Mouse (Mus musculus): ENCODE results near the gene Paqr9. TPM values are rescaled to one million over a fixed set of nuclear protein-coding genes. Genes with fewer than 3 reads are reported as not detected.

Gene Paqr9
- polyA plus RNA-seq, 1 experiment = not detected

GRCm38 (mm10) chr9:95542475-95542874, 17.0 kb upstream of the Paqr9 start:
- H3K27ac ChIP-seq (ENCODE audit: insufficient read depth, low read depth, low read length) = no peak overlapping the region
- no peak for TF ChIP-seq CTCF (IDR thresholded peaks at IDR 0.05; ENCODE audit: low read depth, low read length)
- no peak for TF ChIP-seq POLR2A (IDR thresholded peaks at IDR 0.05; ENCODE audit: borderline replicate concordance, low read depth, low read length)
- H3K4me1 ChIP-seq (ENCODE audit: control insufficient read depth, insufficient read depth, low read length) = peaks cover 3% of the 10 kb centered on the region; the same call in 1 of the 2 replicates
- no peak overlapping the region for H3K4me3 ChIP-seq (ENCODE audit: insufficient read depth, low read length)

GRCm38 (mm10) chr9:95544598-95544997, 14.9 kb upstream of the Paqr9 start:
- TF ChIP-seq POLR2A (IDR thresholded peaks at IDR 0.05; ENCODE audit: borderline replicate concordance, low read depth, low read length) (no peak), CTCF (IDR thresholded peaks at IDR 0.05; ENCODE audit: low read depth, low read length) (no peak)
- Histone ChIP-seq H3K4me3 (ENCODE audit: insufficient read depth, low read length) (no peak overlapping the region), H3K4me1 (ENCODE audit: control insufficient read depth, insufficient read depth, low read length) (peaks cover 3% of the 10 kb centered on the region; the same call in 1 of the 2 replicates), H3K27ac (ENCODE audit: insufficient read depth, low read depth, low read length) (no peak overlapping the region)

- no peak overlapping the region for H3K4me3 ChIP-seq (ENCODE audit: insufficient read depth, low read length)
- no peak overlapping the region for H3K27ac ChIP-seq (ENCODE audit: insufficient read depth, low read depth, low read length)
- TF ChIP-seq POLR2A (IDR thresholded peaks at IDR 0.05; ENCODE audit: borderline replicate concordance, low read depth, low read length) = no peak
- no peak for TF ChIP-seq CTCF (IDR thresholded peaks at IDR 0.05; ENCODE audit: low read depth, low read length)
- H3K4me1 ChIP-seq (ENCODE audit: control insufficient read depth, insufficient read depth, low read length) = peaks cover 3% of the 10 kb centered on the region; the same call in 1 of the 2 replicates
These were observed 12.8 kb upstream of the Paqr9 start for GRCm38 (mm10) chr9:95546679-95547078.

GRCm38 (mm10) chr9:95549626-95550411, 9.6 kb upstream of the Paqr9 start:
- TF ChIP-seq CTCF (IDR thresholded peaks at IDR 0.05; ENCODE audit: low read depth, low read length) (no peak), POLR2A (IDR thresholded peaks at IDR 0.05; ENCODE audit: borderline replicate concordance, low read depth, low read length) (no peak)
- peaks cover 3% of the 10 kb centered on the region; the same call in 1 of the 2 replicates for H3K4me1 ChIP-seq (ENCODE audit: control insufficient read depth, insufficient read depth, low read length)
- no peak overlapping the region for H3K27ac ChIP-seq (ENCODE audit: insufficient read depth, low read depth, low read length)
- H3K4me3 ChIP-seq (ENCODE audit: insufficient read depth, low read length) = no peak overlapping the region

- Histone ChIP-seq H3K27ac (ENCODE audit: insufficient read depth, low read depth, low read length) (no peak overlapping the region), H3K4me1 (ENCODE audit: control insufficient read depth, insufficient read depth, low read length) (peaks cover 3% of the 10 kb centered on the region; the same call in 1 of the 2 replicates), H3K4me3 (ENCODE audit: insufficient read depth, low read length) (no peak overlapping the region)
- no peak for TF ChIP-seq CTCF (IDR thresholded peaks at IDR 0.05; ENCODE audit: low read depth, low read length)
- TF ChIP-seq POLR2A (IDR thresholded peaks at IDR 0.05; ENCODE audit: borderline replicate concordance, low read depth, low read length) = no peak
These were observed 8.3 kb upstream of the Paqr9 start for GRCm38 (mm10) chr9:95550856-95551774.

- TF ChIP-seq POLR2A (IDR thresholded peaks at IDR 0.05; ENCODE audit: borderline replicate concordance, low read depth, low read length) (no peak), CTCF (IDR thresholded peaks at IDR 0.05; ENCODE audit: low read depth, low read length) (no peak)
- H3K4me3 ChIP-seq (ENCODE audit: insufficient read depth, low read length) = no peak overlapping the region
- no peaks in the 10 kb centered on the region for H3K4me1 ChIP-seq (ENCODE audit: control insufficient read depth, insufficient read depth, low read length)
- H3K27ac ChIP-seq (ENCODE audit: insufficient read depth, low read depth, low read length) = no peak overlapping the region
These were observed 7.2 kb upstream of the Paqr9 start for GRCm38 (mm10) chr9:95552175-95552705.

GRCm38 (mm10) chr9:95554231-95555221, 4.9 kb upstream of the Paqr9 start:
- no peak overlapping the region for H3K4me3 ChIP-seq (ENCODE audit: insufficient read depth, low read length)
- no peaks in the 10 kb centered on the region for H3K4me1 ChIP-seq (ENCODE audit: control insufficient read depth, insufficient read depth, low read length)
- H3K27ac ChIP-seq (ENCODE audit: insufficient read depth, low read depth, low read length) = no peak overlapping the region
- TF ChIP-seq CTCF (IDR thresholded peaks at IDR 0.05; ENCODE audit: low read depth, low read length) (no peak), POLR2A (IDR thresholded peaks at IDR 0.05; ENCODE audit: borderline replicate concordance, low read depth, low read length) (no peak)

- Histone ChIP-seq H3K4me1 (ENCODE audit: control insufficient read depth, insufficient read depth, low read length) (no peaks in the 10 kb centered on the region), H3K27ac (ENCODE audit: insufficient read depth, low read depth, low read length) (no peak overlapping the region), H3K4me3 (ENCODE audit: insufficient read depth, low read length) (no peak overlapping the region)
- TF ChIP-seq POLR2A (IDR thresholded peaks at IDR 0.05; ENCODE audit: borderline replicate concordance, low read depth, low read length) (no peak), CTCF (IDR thresholded peaks at IDR 0.05; ENCODE audit: low read depth, low read length) (no peak)
These were observed 4.2 kb upstream of the Paqr9 start for GRCm38 (mm10) chr9:95555233-95555740.

Measured in bone marrow macrophage, adult 2 months (primary cell).